Mouse (Mus musculus) embryo, embryonic 11 days (tissue): ENCODE measurements around the gene Trex1.
A peak's percentile ranks its signal among the peaks of the same experiment; 100 is the strongest.

ENCODE experiments used
- DNase-seq: peaks from one replicate; pipeline ENCODE4 v3.0.0-alpha.2; 2015

Gene Trex1

GRCm38 (mm10) chr9:109084922-109085321 lies 25.4 kb upstream of the Trex1 start:
- peak; percentile 66 for DNase-seq

GRCm38 (mm10) chr9:109082124-109082800 lies 22.7 kb upstream of the Trex1 start, which contains the start of the genes Ccdc51 and Tma7:
Gene Ccdc51 (plus strand): TSS chr9:109082493.
Gene Tma7 (minus strand): TSS chr9:109082587.
- peak; percentile 93 for DNase-seq

DNA sequence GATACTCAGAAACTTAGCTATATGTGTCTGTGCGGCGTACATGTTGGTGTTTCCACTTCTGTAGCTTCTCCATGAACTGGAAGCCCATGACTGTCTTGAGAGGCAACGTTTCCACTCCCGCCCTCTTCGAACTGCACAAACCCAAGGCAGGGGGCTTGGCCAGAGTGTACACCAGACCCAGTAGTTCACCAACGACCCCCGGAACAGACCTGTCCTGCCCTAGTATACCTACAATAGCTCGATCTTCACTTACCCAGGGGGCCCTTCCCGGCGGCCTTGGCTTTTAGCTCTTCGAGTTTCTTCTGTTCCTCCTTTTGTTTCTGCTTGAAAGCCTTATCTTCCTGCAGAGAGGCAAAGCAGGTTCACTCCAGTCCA lies 22.2 kb upstream of the Trex1 start:
- no peak for DNase-seq

DNA sequence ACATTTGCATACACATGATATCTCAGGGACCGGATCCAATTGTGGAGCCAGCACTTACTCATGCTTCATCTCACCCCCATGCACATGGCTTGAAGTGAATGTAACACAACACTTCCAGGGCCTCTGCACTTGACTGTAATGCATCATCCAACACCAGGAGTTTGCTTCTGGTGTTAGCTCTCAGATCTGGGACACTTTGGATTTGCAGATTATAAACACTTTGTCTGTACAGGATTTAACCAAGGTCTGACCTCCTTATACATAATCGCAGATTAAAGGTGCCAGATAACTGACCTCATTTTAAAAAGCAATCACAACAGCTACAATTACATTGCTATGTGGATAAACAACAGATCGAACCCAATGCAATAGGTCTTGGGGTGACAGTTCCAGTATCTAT lies 21.0 kb upstream of the Trex1 start:
- DNase-seq = no peak

- DNase-seq = peak; percentile 95
Measured at GRCm38 (mm10) chr9:109073661-109074573, 14.4 kb upstream of the Trex1 start, which contains the start of gene Atrip. Gene Atrip (minus strand): TSS chr9:109074124.

- no peak for DNase-seq
Measured at GRCm38 (mm10) chr9:109068095-109068735, 8.7 kb upstream of the Trex1 start.

DNA sequence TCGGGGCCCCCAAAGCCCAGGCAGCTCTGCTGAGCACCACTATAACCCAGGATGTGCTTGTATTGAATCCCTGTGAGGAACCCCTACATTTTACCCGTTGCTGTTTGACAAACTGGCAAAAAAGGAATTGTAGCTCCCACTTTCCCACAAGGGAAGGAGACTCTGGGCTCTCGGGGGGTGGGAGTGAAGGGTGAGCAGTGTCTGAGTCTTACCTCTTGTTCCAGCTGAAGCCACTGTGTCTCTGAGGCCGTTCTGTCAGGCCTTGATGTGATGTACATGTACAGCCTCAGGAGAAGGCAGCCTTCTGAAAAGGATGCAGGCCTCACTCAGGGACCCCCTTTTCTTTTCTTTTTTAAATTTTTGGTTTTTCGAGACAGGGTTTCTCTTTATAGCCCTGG lies 1.4 kb upstream of the Trex1 start:
- no peak for DNase-seq

- no peak for DNase-seq
Measured at GRCm38 (mm10) chr9:109060184-109060897, 807 bp upstream of the Trex1 start.

DNA sequence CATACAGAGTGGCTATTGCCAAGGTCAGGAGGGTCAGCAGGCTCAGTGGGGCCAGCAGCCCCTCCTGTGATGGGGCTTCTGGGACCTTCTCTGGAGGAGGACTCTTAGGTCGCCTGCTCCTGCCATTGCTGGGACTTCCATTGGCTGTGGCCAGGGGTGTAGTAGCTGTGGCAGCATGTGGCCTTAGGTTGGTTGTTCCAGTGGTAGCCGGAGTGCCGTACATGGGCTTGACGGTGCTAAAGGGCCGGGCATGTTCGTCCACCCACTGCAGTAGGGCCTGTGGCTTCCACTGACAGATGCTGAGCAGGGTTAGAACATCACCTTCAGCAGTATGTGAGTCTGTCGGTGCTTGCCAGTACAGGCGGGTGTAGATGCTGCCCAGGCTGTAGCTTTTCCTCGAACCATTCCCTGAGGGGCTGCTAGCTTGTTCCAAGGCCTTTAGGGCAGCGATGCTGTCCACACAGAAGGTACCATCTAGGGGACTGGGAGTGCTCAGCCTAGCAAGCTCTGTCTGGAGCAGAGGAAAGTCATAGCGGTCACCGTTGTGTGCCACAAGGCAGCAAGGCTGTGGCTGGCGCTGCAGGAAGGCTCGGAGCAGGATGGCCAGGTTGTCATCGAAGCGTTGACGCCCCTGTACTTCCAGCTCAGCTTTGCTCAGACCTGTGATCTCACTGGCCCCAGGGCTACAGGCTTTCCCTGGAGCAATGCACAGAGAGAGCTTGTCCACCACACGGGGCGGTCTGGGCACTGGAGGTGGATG lies 1.3 kb downstream of the Trex1 start:
- no peak for DNase-seq

- no peak for DNase-seq
Measured at GRCm38 (mm10) chr9:109057543-109057942, 2.0 kb downstream of the Trex1 start.

- no peak for DNase-seq
Measured at GRCm38 (mm10) chr9:109056916-109057315, 2.6 kb downstream of the Trex1 start.

DNA sequence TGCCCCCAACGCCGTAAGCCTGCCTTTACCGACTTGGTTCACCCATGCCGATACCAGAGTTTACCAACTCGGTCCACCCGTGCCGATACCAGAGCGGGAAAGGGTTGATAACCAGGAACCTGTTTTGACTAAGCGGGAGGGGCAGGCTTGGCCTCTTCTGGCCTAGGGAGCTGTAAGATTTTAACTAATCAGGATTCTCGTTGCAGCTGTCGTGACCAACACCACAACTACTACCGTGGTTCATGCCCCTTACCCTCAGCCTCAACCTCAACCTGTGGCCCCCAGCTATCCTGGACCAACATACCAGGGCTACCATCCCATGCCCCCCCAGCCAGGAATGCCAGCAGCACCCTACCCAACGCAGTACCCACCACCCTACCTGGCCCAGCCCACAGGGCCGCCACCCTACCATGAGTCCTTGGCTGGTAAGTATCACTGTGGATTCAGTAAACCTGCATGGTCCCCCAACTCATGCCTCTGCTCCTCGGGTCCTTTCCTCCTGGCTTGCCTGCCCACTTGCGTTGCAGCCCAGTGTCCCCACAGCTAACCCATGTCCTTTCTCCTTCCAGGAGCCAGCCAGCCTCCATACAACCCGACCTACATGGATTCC lies 3.3 kb downstream of the Trex1 start:
- DNase-seq = no peak

- no peak for DNase-seq
Measured at GRCm38 (mm10) chr9:109055271-109056030, 4.1 kb downstream of the Trex1 start.

- peak; percentile 72 for DNase-seq
Measured at GRCm38 (mm10) chr9:109054712-109055111, 4.8 kb downstream of the Trex1 start.

DNA sequence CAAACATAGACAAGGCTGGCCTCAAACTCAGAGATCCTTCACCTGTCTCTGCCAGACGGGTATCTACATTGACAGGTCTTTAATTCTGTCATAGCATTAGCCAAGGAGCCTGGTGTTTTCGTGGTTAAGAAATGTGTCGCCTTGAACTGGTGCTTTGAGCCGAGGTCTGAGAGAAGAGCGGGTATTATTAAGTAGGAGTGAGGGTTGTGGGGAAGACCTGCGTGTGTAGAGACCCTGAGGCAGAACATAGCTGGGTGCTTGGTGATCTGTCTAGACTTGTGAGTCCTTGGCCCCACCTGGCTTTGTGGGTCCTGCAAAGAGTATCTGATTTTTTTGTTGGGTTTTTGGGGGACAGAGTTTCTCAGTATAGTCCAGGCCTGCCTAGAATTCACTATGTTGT lies 5.7 kb downstream of the Trex1 start:
- no peak for DNase-seq

GRCm38 (mm10) chr9:109053366-109053765 lies 6.2 kb downstream of the Trex1 start:
- no peak for DNase-seq

- no peak for DNase-seq
Measured at GRCm38 (mm10) chr9:109052490-109053260, 6.9 kb downstream of the Trex1 start.

DNA sequence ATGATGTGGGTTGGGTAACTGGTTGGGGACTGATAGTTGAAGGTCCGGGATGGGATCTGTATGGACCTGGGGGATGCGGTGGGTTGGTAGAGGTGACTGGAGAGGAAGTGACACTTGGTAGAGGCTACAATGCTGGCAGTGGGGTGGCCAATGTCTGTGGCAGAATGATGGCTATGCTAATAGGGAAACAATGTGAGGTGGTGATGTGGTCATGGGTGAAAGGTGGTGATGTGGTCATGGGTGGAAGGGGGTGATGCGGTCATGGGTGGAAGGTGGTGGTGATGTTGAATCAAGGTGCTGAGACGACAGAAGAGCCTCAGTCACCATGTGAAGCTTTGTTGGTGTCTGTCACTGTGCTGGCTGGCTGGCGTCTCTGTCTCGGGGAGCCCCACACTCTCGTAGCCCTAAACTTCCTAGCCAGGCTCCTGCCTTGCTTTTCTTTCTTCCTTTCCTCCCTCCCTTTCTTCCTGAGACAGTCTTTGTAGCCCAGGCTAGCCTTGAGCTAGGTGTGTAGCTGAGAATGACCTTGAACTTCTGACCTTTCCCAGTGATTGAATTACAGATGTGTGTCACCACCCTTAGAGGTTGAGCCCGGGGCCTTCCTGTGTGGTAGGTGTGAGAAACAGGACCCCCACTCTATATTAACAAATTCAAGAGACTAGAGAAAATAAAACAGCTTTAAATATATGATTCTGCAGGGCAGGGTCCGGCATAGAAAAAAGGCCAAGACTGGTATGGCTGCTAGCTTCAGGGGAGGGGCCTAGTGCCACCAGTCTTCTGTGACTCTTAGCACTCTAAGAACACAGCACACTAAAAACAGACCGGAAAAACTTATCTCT lies 7.7 kb downstream of the Trex1 start:
- DNase-seq = no peak

DNA sequence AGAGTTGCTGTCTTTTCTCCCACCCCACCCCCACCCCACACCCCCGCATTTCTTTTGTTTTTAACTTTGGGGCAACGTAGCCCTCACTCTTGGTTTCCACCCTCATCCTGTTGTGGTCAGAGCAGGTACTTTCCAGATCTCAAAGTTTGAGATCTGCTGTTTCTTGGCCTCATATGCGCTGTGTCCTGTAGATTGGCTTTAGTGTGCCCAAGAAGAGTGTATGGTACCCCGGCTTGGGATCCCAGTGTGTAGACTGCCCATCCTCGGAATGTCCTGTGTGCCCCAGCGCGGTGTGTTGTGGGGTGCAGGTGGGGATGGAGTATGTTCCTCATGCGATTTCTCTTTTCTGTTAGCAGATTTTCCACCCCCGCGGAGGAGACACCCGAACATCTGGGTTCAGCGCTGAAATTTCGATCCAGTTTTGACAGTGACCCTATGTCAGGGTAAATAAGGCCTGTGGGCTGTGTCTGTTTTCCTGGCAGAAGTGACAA lies 8.5 kb downstream of the Trex1 start:
- DNase-seq = no peak
